Mouse (Mus musculus) bone marrow macrophage, adult 2 months (primary cell): ENCODE data around the gene Gdf3.

Source experiments
- CTCF ChIP-seq: IDR thresholded peaks from 2 replicates; pipeline ENCODE4 v1.5.1; 2012; ENCODE audit warnings: low read depth, mild to moderate bottlenecking, low read length, moderate library complexity
- POLR2A ChIP-seq: IDR thresholded peaks from 2 replicates; pipeline ENCODE4 v1.6.1; 2012; ENCODE audit warnings: mild to moderate bottlenecking, low read depth, low read length, borderline replicate concordance

GRCm38 (mm10) chr6:122561005-122561404, 48.9 kb downstream of the Gdf3 start:
- no peak for TF ChIP-seq CTCF
- TF ChIP-seq POLR2A, result no peak
